Mouse (Mus musculus) cortical plate, adult 2 months (tissue): ENCODE results near the gene Ptrh1. TPM values are rescaled to one million over a fixed set of nuclear protein-coding genes. Genes with fewer than 3 reads are reported as not detected.
A peak's percentile ranks its signal among the peaks of the same experiment; 100 is the strongest.

Experiments
- H3K27ac ChIP-seq: fragments of 200-500 bp; 2 replicates; pipeline ENCODE4 v1.5.1; 2012; ENCODE audit warnings: low read length, control low read depth, inconsistent platforms; ENCODE audit not compliant: insufficient read depth
- H3K4me1 ChIP-seq: fragments of 200-500 bp; 2 replicates; pipeline ENCODE4 v1.6.1; 2011; ENCODE audit warnings: low read length; ENCODE audit not compliant: control insufficient read depth, insufficient read depth
- H3K4me3 ChIP-seq: fragments of 200-500 bp; 2 replicates; pipeline ENCODE4 v1.5.1; 2011; ENCODE audit warnings: mild to moderate bottlenecking, low read length, control low read depth; ENCODE audit not compliant: insufficient read depth
- CTCF ChIP-seq: fragments of 200-500 bp; IDR thresholded peaks from 2 replicates; pipeline ENCODE4 v1.5.1; 2011; ENCODE audit warnings: mild to moderate bottlenecking, control low read depth, low read length; ENCODE audit not compliant: insufficient read depth; ENCODE audit errors: extremely low read depth
- POLR2A ChIP-seq: fragments of 200-500 bp; IDR thresholded peaks from 2 replicates; pipeline ENCODE4 v1.6.1; 2011; ENCODE audit warnings: mild to moderate bottlenecking, low read length, control low read depth; ENCODE audit not compliant: insufficient read depth; ENCODE audit errors: extremely low read depth
- polyA plus RNA-seq: library from polyadenylated mRNA; depleted of rRNA; stranded (reverse); fragments of >200 nt; gene quantifications from 2 replicates; pipeline ENCODE4 v1.2.3, GENCODE M21; 2012

The Ptrh1 gene
- polyA plus RNA-seq, 1 experiment, result 5.4 TPM

- H3K27ac ChIP-seq, result no peak overlapping the region
- H3K4me3 ChIP-seq, result no peak overlapping the region
- no peak for TF ChIP-seq POLR2A
- TF ChIP-seq CTCF, result no peak
- H3K4me1 ChIP-seq, result no peaks in the 10 kb centered on the region
Measured at GRCm38 (mm10) chr2:32752181-32752580, 23.4 kb upstream of the Ptrh1 start.

DNA sequence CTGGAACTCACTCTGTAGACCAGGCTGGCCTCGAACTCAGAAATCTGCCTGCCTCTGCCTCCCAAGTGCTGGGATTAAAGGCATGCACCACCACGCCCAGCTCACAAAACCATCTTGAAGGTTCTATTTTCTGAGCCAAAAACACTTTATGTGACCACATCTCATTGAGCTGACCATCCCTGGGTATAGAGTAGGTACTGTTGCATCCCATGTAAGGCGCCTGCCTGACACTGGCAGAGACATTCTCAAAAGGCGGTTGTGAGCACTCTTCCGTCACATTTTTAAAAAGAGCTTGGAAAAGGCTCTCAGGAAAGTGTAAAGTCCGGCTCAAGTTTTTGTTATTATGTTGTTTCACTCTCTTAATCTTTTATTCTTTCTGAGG is 18.9 kb upstream of the Ptrh1 start:
- Histone ChIP-seq H3K4me1 (peaks cover 5% of the 10 kb centered on the region), H3K4me3 (peak overlapping the region; percentile 38; the same call in 1 of the 2 replicates), H3K27ac (no peak overlapping the region)
- no peak for TF ChIP-seq CTCF
- TF ChIP-seq POLR2A, result no peak

DNA sequence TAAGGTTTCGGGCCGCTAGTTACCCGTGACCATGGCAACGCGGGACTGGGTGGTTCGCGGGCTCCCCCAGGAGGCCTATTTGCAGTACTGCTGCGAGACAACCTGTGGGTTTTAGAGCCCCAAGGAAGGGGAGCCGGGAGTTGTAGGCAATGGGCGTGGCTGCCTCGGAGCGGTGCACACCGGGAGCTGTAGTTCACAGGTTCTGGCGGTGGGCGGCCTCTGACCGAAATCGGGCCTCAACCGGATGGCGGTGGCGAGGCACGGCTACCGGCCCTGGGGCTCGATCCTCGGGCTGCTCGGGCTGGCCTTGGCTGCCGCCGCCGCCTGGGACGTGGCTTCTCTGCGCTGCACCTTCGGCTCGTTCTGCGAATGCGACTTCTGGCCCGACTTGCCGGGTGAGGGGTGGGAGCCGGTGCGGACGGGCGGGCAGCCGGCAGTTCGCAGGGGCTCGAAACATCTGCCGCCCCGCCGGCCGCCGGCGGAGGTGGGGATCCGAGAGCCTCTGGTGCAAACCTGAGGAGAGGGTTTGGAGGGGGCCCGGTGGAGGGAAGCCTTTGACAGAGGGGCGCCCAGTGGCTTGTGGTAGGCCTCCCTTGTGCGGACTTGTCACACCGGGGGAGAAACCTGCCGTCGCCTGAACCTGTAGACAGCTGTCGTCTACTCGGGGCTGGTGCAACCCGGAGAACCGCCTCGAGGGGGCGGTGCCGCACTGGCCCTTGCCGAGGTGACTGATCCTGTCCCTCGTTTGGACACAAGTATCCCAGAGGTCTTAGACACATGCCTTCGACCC is 18.3 kb upstream of the Ptrh1 start, which contains the start of gene Tor2a:
Gene Tor2a, plus strand, starts transcription at position 179 of the 790 bp plus-strand sequence.
- Histone ChIP-seq H3K4me1 (peaks cover 5% of the 10 kb centered on the region), H3K4me3 (peak within 1 kb of the TSS; percentile 38), H3K27ac (peak within 1 kb of the TSS; percentile 49)
- TF ChIP-seq CTCF, result peak; percentile 86
- TF ChIP-seq POLR2A, result peak; percentile 61; the same call in 1 of the 2 replicates

GRCm38 (mm10) chr2:32758503-32758902 is 17.1 kb upstream of the Ptrh1 start:
- Histone ChIP-seq H3K4me3 (no peak overlapping the region), H3K4me1 (peaks cover 5% of the 10 kb centered on the region), H3K27ac (no peak overlapping the region)
- TF ChIP-seq CTCF (no peak), POLR2A (no peak)

DNA sequence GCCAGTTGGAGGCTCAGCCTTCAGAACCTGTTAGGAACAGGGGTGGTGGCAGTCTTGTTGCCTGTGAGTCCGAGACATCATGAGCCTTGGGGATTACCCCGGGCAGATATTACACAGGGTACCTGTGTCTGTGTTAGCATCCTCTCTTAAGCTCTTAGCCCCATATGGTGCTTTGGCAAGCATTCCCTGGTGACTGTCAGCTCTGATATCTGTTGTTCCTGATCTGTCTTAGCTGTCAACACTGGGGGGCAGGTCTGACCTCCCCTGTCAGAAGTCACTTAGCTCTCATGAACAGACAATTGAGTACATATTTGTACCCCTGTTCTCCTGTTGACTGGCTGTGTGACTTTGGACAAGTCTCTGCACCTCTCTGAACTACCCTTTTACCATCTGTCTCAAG is 16.6 kb upstream of the Ptrh1 start:
- TF ChIP-seq POLR2A (no peak), CTCF (no peak)
- Histone ChIP-seq H3K27ac (no peak overlapping the region), H3K4me3 (no peak overlapping the region), H3K4me1 (peaks cover 5% of the 10 kb centered on the region)

- TF ChIP-seq CTCF (no peak), POLR2A (no peak)
- Histone ChIP-seq H3K4me1 (peaks cover 5% of the 10 kb centered on the region), H3K4me3 (no peak overlapping the region), H3K27ac (no peak overlapping the region)
Measured at GRCm38 (mm10) chr2:32761361-32761760, 14.2 kb upstream of the Ptrh1 start.

GRCm38 (mm10) chr2:32761859-32762258 is 13.7 kb upstream of the Ptrh1 start:
- Histone ChIP-seq H3K4me3 (no peak overlapping the region), H3K4me1 (peaks cover 5% of the 10 kb centered on the region), H3K27ac (no peak overlapping the region)
- TF ChIP-seq CTCF (no peak), POLR2A (no peak)

GRCm38 (mm10) chr2:32763353-32763752 is 12.2 kb upstream of the Ptrh1 start:
- H3K4me3 ChIP-seq, result no peak overlapping the region

GRCm38 (mm10) chr2:32767241-32767640 is 8.3 kb upstream of the Ptrh1 start:
- no peak overlapping the region for H3K4me3 ChIP-seq
- TF ChIP-seq CTCF (no peak), POLR2A (no peak)
- H3K4me1 ChIP-seq, result no peaks in the 10 kb centered on the region
- no peak overlapping the region for H3K27ac ChIP-seq

More at GRCm38 (mm10) chr2:32763353-32763752, 12.2 kb upstream of the Ptrh1 start:
- TF ChIP-seq POLR2A (no peak), CTCF (peak; percentile 35; the same call in 1 of the 2 replicates)
- Histone ChIP-seq H3K27ac (no peak overlapping the region), H3K4me1 (peaks cover 5% of the 10 kb centered on the region)
